Mouse (Mus musculus) neural tube, embryonic 10.5 days (tissue): ENCODE measurements around the gene Il1r2.

Source experiments
- DNase-seq: peaks from one replicate; pipeline ENCODE4 v3.0.0-alpha.2; 2017; ENCODE audit warnings: low spot score; ENCODE audit errors: extremely low spot score

The Il1r2 gene

DNA sequence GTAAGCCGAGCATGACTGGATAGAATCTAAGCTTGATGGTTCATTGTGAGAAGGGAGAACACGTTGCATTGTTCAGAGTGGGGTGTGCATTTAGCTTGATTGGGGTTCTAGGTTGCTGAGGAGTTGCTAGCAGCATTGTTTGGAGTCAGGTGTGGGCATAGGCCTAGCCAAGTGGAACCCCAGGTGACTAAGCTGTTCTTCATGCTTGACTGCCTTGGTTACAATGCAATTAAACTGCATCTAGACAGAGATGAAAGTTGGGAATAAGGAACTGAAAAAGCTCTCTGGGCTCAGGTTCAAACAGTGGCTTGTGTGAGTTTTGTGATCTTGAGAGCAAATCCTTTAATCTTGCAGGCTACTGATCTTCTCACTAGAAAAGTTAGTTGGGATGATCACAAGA is 55.4 kb downstream of the Il1r2 start:
- DNase-seq: no peak

DNA sequence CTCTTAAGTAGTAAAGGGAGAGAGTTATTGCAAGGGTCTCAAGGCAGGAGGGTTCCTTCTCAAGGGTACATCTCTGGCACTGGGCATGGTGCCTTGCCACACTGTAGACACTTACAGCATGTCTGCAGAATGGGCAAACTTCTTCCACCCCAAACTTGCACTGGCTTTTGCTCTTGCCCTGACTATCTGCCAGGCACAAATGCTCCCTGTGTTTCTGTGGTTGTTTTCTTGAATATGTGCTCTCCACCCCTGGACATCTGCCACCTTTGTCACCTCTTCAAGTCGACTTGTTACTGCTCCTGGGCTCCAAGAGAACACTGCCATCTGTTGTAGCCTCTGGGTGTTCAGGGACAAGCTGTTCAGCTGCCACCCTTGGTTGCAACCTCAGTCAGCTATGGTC is 57.8 kb downstream of the Il1r2 start:
- DNase-seq: no peak

DNA sequence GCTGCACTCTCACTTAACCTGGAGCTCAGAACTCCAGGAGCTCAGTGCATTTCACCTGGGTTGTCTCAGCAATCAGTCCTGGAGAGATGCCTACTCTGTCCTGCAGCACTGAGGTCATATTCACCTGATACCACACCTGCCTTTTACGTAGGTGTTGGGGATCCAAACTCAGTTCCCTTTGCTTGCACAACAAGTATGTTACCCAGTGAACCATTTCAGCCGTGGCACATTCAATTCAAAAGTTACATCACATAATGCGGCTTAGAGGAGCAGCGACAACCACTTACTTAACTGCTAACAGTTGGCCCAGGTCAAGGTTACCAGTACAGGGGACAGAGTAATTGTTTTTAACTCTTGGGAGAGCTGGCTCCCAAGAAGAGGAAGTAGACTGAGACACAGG is 58.8 kb downstream of the Il1r2 start:
- DNase-seq: no peak

DNA sequence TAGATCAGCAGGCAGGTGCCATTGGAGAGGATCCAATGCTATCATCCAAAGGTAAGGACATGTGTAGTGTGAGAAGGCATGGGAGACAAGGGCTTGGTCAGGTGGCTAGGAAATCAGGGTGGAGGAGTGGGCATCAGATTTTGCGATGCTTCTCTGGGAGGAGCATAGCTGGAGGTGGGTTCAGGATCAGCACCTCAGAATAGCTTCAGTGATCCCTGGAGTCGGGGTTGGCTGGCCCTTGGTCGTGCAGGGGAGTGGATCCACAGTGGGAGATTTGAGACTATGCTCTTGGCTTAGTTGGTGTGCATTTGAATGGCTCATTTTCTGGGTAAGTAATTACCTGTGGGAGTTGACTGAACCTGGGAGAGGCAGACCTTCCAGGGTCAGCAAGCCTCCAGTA is 59.7 kb downstream of the Il1r2 start:
- no peak for DNase-seq

DNA sequence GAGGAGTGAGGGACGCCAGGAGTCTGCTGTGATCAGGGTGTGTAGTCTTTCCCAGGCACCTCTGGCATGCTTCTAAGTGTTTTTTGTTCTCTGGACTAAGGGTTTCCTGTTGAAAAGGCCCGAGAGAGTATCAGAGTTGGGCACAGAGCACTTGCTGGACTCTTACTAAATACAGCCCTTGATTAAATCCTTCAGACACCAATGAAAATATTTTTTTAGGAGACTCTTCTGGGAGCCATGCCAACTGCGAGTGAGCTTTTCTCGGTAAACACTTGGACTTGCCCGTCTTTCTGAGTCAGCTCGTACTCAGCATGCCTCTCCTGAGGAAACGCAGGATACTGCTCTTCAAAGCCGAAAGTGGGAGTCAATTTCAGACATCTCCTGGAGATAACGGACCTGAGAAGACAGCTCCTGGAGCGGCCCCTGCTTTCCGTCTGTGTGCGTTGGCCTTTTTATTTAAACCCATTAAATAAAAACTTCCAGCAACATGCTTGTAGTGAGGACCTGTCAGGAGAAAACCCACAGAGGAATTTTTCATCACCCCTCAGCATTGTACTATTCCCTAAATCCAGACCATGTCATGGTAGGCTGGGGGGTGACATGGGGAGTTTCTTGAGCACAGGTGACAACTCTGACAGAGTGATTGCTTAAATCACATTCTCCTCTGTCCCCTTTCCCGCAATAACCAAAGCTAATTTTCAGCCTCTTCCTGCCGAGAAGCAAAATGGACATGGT is 66.1 kb downstream of the Il1r2 start:
- DNase-seq: no peak

DNA sequence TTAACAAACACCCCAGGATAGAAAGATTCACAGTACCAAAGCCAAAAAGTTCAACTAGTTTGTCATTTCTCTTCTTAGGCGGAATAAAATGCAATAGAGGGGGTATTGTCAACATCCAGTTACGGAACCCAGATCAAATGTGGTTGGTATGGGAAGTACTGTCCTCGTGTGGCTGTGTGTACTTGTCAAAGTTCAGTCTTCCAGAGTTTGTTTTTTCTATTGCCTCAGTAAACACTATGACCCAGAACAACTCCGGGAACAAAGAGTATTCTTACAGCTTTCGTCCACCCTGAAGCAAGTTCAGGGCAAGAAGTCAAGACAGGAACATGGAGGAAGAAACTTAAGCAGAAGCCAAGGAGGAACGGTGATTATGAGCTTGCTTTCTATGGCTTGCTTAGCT is 82.2 kb downstream of the Il1r2 start:
- no peak for DNase-seq

DNA sequence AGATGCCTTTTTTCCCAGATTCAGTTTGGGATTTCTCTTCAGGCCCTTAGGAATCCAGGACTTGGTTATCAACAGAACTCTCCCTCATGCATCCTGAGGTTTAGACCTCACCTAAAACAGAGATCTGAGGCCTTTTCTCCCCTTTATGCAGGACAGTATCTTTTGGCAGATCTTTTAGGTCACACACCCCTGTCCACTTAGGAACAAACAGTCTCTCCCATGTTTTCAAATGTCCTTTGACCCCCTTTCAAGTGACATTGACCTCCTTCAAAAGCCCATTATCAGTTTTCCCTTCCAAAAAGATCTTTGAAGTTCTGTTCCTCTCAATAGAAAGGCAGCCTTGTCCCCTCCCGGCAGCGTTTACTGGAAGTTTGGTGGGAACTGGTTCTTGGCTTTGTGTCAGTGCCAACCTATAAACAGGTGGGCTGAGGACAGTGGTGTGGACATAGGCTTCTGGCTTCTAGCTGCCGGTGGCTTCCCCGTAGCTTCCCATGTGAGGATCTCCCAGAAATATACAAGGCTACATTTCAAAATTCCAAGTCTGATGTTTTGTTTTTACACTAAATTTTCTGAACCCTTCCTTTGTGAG is 89.5 kb downstream of the Il1r2 start:
- no peak for DNase-seq

DNA sequence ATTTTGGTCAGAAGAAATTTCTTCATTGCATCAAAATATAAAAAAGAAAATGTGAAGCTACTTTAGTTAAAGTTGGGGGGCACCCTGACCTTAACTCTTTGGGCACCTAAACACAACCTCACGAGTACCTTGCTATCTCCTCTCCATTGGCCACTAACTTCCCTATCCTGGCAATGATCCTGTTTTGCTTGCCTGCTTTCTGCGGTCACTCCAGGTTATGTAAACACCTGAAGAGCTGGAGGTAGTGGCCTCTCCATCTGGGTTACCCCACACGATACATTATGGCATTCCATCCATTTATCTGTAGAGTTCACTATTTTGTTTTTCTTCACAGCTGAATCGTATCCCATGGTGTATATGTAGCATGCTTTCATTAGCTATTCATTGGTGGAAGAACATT is 90.5 kb downstream of the Il1r2 start:
- no peak for DNase-seq

DNA sequence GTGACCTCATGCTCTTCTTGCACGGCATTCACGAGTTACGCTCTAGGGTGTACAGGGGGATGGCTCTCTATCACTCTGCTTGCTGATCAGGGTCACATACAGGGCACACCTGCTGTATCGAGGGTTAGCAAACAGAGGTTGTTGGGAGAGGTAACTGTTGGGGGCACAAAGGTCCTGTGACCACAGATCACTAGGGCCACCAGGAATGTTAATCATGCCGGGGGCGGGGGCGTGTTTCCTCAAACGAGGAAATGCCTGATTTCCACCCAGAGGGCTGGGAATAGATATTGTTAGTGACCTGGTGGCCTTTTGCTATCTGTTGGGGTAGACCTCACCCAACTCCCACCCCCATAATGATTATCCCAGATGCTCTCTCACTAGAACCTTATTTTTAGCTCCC is 93.7 kb downstream of the Il1r2 start:
- peak; percentile 12 for DNase-seq

DNA sequence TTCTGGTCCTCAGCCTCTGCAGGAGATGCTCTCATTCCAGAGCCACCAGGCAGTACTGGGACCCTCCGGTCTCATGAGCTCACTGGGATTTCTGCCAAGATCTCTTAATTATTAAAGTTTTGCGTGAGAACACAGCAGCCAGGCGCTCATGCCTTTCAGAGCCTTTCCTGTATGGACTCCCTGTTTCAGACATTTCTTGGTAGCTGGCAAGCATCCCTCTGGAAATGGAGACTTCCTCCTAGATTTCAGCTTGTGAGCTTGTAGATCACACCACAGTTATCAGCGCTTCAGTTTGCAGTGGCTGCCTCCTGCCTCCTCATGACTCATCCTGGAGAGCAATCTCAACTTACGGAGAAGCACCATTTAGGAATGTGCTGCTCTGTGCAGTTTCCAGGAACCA is 98.0 kb downstream of the Il1r2 start:
- DNase-seq: no peak

DNA sequence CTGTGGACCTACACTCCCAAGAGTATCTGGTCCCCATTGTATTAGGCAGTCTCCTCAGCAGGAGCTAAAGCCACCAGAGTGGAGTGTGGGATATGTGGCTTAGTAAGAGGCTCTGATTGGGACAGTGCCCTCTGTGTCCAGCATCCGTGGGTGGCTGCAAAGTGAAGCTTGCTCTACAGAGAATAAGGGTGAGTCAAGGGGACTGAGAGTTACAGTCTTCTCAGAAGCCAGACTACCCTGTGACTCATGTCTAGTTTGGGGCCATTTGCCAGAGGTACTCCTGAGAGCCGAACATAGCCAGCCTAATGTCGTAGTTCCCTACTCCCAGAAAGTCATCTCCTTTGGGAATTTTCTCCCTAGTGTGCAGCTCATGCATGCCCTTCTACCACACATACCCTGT is 100.3 kb downstream of the Il1r2 start:
- no peak for DNase-seq
